Mouse (Mus musculus) CH12.LX (cell line): ENCODE data around the gene Vti1a. TPM values are rescaled to one million over a fixed set of nuclear protein-coding genes. Genes with fewer than 3 reads are reported as not detected.

Experiments used
- DNase-seq: peaks from one replicate; pipeline ENCODE4 v3.0.0-alpha.2; 2013; ENCODE audit errors: extremely low read depth
- H3K27ac ChIP-seq: 2 replicates; pipeline ENCODE4 v1.5.1; 2012; ENCODE audit warnings: low read depth, mild to moderate bottlenecking, control low read depth, moderate library complexity; ENCODE audit not compliant: insufficient read depth
- H3K27me3 ChIP-seq: replicated peaks from 2 replicates; pipeline ENCODE3; 2012; ENCODE audit warnings: inconsistent platforms
- H3K36me3 ChIP-seq, 2 experiments: replicated peaks in 1 of 2; 2 replicates each; pipeline versions ENCODE3 to v1.6.1; 2012; ENCODE audit warnings: inconsistent platforms in 1 of 2, low read length in 1 of 2, mild to moderate bottlenecking in 1 of 2, mixed read lengths in 1 of 2, moderate library complexity in 1 of 2; ENCODE audit not compliant: control insufficient read depth in 1 of 2, insufficient read depth in 1 of 2
- H3K4me1 ChIP-seq, 2 experiments: 2 replicates each; pipeline ENCODE4 v1.6.1; 2012; ENCODE audit warnings: inconsistent platforms in 1 of 2, moderate library complexity in 1 of 2; ENCODE audit not compliant: insufficient read depth in 2 of 2, control insufficient read depth in 1 of 2
- H3K4me2 ChIP-seq: 2 replicates; pipeline ENCODE4 v1.6.1; 2012; ENCODE audit warnings: low read depth, mild to moderate bottlenecking, control low read depth; ENCODE audit not compliant: poor library complexity, insufficient read depth, severe bottlenecking
- H3K4me3 ChIP-seq, 3 experiments: fragments of 150-350 bp in 1 of 3; sonication (generic) in 1 of 3; replicated peaks in 1 of 3; 2 replicates each; pipeline versions ENCODE3 to v1.5.1; 2011 to 2012; ENCODE audit warnings: low read depth in 2 of 3, low read length in 2 of 3, mild to moderate bottlenecking in 2 of 3, moderate library complexity in 2 of 3, control low read depth in 1 of 3, improper control_type of control experiment in 1 of 3, inconsistent platforms in 1 of 3, mixed read lengths in 1 of 3; ENCODE audit not compliant: poor library complexity in 1 of 3
- H3K79me2 ChIP-seq: replicated peaks from 2 replicates; pipeline ENCODE4 v1.6.1; 2012; ENCODE audit warnings: mild to moderate bottlenecking, moderate library complexity; ENCODE audit not compliant: control insufficient read depth, poor library complexity, insufficient read depth, severe bottlenecking; ENCODE audit errors: extremely low read depth
- H3K9ac ChIP-seq: 2 replicates; pipeline ENCODE4 v1.6.1; 2012; ENCODE audit warnings: low read depth, mild to moderate bottlenecking, control low read depth, moderate library complexity; ENCODE audit not compliant: insufficient read depth
- H3K9me3 ChIP-seq: replicated peaks from 2 replicates; pipeline ENCODE3; 2012; ENCODE audit warnings: low read length, inconsistent platforms, mixed read lengths
- BHLHE40 ChIP-seq: IDR thresholded peaks from 2 replicates; pipeline ENCODE4 v1.6.1; 2011; ENCODE audit warnings: mild to moderate bottlenecking, low read depth, low read length, improper control_type of control experiment
- CHD2 ChIP-seq: IDR thresholded peaks from 2 replicates; pipeline ENCODE4 v1.6.1; 2011; ENCODE audit warnings: low read length, improper control_type of control experiment
- ELF1 ChIP-seq: IDR thresholded peaks from 2 replicates; pipeline ENCODE4 v1.6.1; 2014; ENCODE audit warnings: low read depth, mild to moderate bottlenecking, inconsistent platforms, low read length, improper control_type of control experiment
- EP300 ChIP-seq: IDR thresholded peaks from 2 replicates; pipeline ENCODE4 v1.6.1; 2011; ENCODE audit warnings: low read length, improper control_type of control experiment
- ETS1 ChIP-seq: conservative IDR thresholded peaks from 2 replicates; pipeline ENCODE4 v1.6.1; 2012; ENCODE audit warnings: low read depth, mild to moderate bottlenecking, inconsistent platforms, low read length, improper control_type of control experiment, moderate library complexity
- HCFC1 ChIP-seq: IDR thresholded peaks from 2 replicates; pipeline ENCODE4 v1.6.1; 2012; ENCODE audit warnings: low read depth, mild to moderate bottlenecking, inconsistent platforms, low read length, improper control_type of control experiment
- IRF4 ChIP-seq: IDR thresholded peaks from 2 replicates; pipeline ENCODE4 v1.6.1; 2014; ENCODE audit warnings: low read depth, mild to moderate bottlenecking, inconsistent platforms, low read length, improper control_type of control experiment
- JUN ChIP-seq: IDR thresholded peaks from 2 replicates; pipeline ENCODE4 v1.6.1; 2011; ENCODE audit warnings: low read depth, mild to moderate bottlenecking, low read length, improper control_type of control experiment, moderate library complexity; ENCODE audit not compliant: insufficient read depth
- JUND ChIP-seq: conservative IDR thresholded peaks from 2 replicates; pipeline ENCODE4 v1.6.1; 2011; ENCODE audit warnings: low read depth, low read length, improper control_type of control experiment
- MAFK ChIP-seq: IDR thresholded peaks from 2 replicates; pipeline ENCODE4 v1.6.1; 2011; ENCODE audit warnings: low read length, improper control_type of control experiment; ENCODE audit not compliant: insufficient replicate concordance
- MEF2A ChIP-seq: IDR thresholded peaks from 2 replicates; pipeline ENCODE4 v1.6.1; 2014; ENCODE audit warnings: low read depth, mild to moderate bottlenecking, inconsistent platforms, low read length, improper control_type of control experiment, borderline replicate concordance
- MXI1 ChIP-seq: IDR thresholded peaks from 2 replicates; pipeline ENCODE4 v1.6.1; 2011; ENCODE audit warnings: mild to moderate bottlenecking, low read depth, low read length, improper control_type of control experiment
- POLR2A ChIP-seq: IDR thresholded peaks from 2 replicates; pipeline ENCODE4 v1.6.1; 2011; ENCODE audit warnings: low read depth, mild to moderate bottlenecking, improper control_type of control experiment, low read length
- RAD21 ChIP-seq: IDR thresholded peaks from 2 replicates; pipeline ENCODE4 v1.6.1; 2011; ENCODE audit warnings: low read depth, mild to moderate bottlenecking, low read length, improper control_type of control experiment, moderate library complexity
- TCF12 ChIP-seq: IDR thresholded peaks from 2 replicates; pipeline ENCODE4 v1.6.1; 2014; ENCODE audit warnings: low read depth, mild to moderate bottlenecking, inconsistent platforms, low read length, improper control_type of control experiment
- UBTF ChIP-seq: IDR thresholded peaks from 2 replicates; pipeline ENCODE4 v1.6.1; 2012; ENCODE audit warnings: low read depth, mild to moderate bottlenecking, inconsistent platforms, low read length, improper control_type of control experiment, moderate library complexity
- USF2 ChIP-seq: conservative IDR thresholded peaks from 2 replicates; pipeline ENCODE4 v1.6.1; 2011; ENCODE audit warnings: low read depth, low read length, improper control_type of control experiment
- ZC3H11A ChIP-seq: IDR thresholded peaks from 2 replicates; pipeline ENCODE4 v1.6.1; 2012; ENCODE audit warnings: low read depth, mild to moderate bottlenecking, inconsistent platforms, low read length, improper control_type of control experiment
- ZMIZ1 ChIP-seq: IDR thresholded peaks from 2 replicates; pipeline ENCODE4 v1.6.1; 2012; ENCODE audit warnings: low read depth, mild to moderate bottlenecking, inconsistent platforms, low read length, improper control_type of control experiment
- ZNF384 ChIP-seq: IDR thresholded peaks from 2 replicates; pipeline ENCODE4 v1.6.1; 2012; ENCODE audit warnings: low read depth, low read length, improper control_type of control experiment, inconsistent platforms
- dilution Hi-C: fragments of 300-500 bp; cut with MboI; formaldehyde crosslinking; loops from 2 replicates; pipeline ENCODE4 v1.14.3; 2020; ENCODE audit warnings: low sequenced_read_pairs; ENCODE audit not compliant: extremely low pct_unique_long_range_greater_than_20kb, extremely low pct_ligation_motif_present
- in situ Hi-C: fragments of 300-500 bp; cut with MboI; formaldehyde crosslinking; loops from 3 replicates; pipeline ENCODE4 v1.14.3; 2019; ENCODE audit warnings: low sequenced_read_pairs, low pct_ligation_motif_present, low pct_unique_long_range_greater_than_20kb, mixed read lengths
- polyA plus RNA-seq: library from polyadenylated mRNA; unstranded; fragments of >175 nt; gene quantifications from 2 replicates; pipeline ENCODE4 v1.2.1, GENCODE M21; 2012; ENCODE audit warnings: low read depth; ENCODE audit not compliant: insufficient read length
- total RNA-seq, 2 experiments: library from RNA; depleted of rRNA; stranded (reverse); fragments of 300-350 nt in 1 of 2; fragments of >200 nt in 1 of 2; gene quantifications; 2 replicates each; pipeline ENCODE4 v1.2.3; 2012 to 2014

Vti1a gene
- total and polyA plus RNA-seq, 3 experiments, result 22.3 to 27.6 (median 23.5) TPM

DNA sequence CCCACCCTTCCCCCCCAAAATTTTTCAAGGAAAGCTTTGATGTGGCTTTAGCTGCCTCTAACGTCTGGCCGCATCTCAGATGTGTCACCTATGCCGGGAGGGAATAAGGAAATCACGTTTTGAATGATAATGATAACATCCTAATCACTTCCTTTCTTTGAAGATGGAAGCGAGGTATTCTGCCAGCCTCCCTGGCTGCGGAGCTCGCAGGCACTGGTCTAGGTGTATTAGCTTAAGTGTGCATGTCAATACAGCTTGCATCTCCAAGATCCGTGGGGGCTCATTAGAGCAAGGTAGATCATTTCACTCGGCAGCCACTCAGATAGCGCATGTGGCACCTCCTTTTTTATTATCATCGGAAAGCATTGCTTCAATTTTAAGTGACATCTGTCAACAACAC is 74.2 kb downstream of the Vti1a start:
- Histone ChIP-seq H3K27ac (no peak overlapping the region), H3K9me3 (no peaks in the 10 kb centered on the region), H3K27me3 (no peaks in the 10 kb centered on the region), H3K36me3 (peaks cover 6 to 38% of the 10 kb centered on the region in 2 experiments), H3K4me3 (no peak overlapping the region), H3K4me2 (no peak overlapping the region), H3K79me2 (no peaks in the 10 kb centered on the region)
- in situ Hi-C loops (no loop called here), dilution Hi-C loops (no loop called here)
- no peak for DNase-seq
- no peak for TF ChIP-seq POLR2A
- no peak for TF ChIP-seq UBTF
- TF ChIP-seq CHD2, result no peak
- TF ChIP-seq EP300, result no peak
- no peak for TF ChIP-seq ETS1
- no peak for TF ChIP-seq ZNF384
- TF ChIP-seq JUND, result no peak
- no peak for TF ChIP-seq RAD21
- no peak for TF ChIP-seq HCFC1
- TF ChIP-seq TCF12, result no peak
- TF ChIP-seq IRF4, result no peak
- TF ChIP-seq, all 38 proteins: peak for 0
- H3K4me1 ChIP-seq, result no peaks in the 10 kb centered on the region
- H3K9ac ChIP-seq, result no peak overlapping the region

DNA sequence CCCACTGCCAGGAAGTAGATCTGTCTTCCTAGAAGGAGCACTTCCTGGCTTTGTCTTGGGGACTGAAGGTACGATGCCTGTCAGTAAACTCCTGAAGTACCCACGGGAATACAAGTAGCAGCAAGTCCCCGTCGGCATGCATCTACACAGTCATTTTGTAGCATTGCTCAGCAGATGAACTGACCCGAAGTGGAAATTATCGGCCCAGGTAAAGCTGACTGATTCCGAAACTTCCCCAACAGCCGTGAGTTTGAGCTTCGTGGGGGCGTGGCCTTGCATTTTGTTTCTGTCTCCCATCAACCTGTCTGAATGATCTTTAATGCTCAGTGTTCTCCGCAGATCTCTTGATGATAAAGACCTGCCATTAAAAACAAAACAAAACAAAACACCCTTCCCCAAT is 85.5 kb downstream of the Vti1a start:
- dilution Hi-C loops (no loop called here), in situ Hi-C loops (no loop called here)
- no peaks in the 10 kb centered on the region for H3K79me2 ChIP-seq
- H3K9ac ChIP-seq, result 0 out of 2 replicates have a peak overlapping the region, but pooled peaks have one; percentile 35
- DNase-seq, result peak; percentile 80
- peak overlapping the region; percentile 94 for H3K4me2 ChIP-seq
- no peak overlapping the region for H3K27ac ChIP-seq
- no peaks in the 10 kb centered on the region for H3K9me3 ChIP-seq
- TF ChIP-seq ZC3H11A, result no peak
- TF ChIP-seq ZMIZ1, result no peak
- TF ChIP-seq USF2, result no peak
- TF ChIP-seq TCF12, result peak; percentile 59; the same call in 1 of the 2 replicates
- TF ChIP-seq JUND, result peak; percentile 93
- TF ChIP-seq MAFK, result no peak
- no peak for TF ChIP-seq POLR2A
- TF ChIP-seq MEF2A, result peak; percentile 34; the same call in 1 of the 2 replicates
- TF ChIP-seq IRF4, result peak; percentile 96
- peak; percentile 65 for TF ChIP-seq BHLHE40
- peak; percentile 66 for TF ChIP-seq ELF1
- TF ChIP-seq JUN, result peak; percentile 81
- TF ChIP-seq CHD2, result 0 out of 2 replicates have a peak, but pooled peaks have one; percentile 29
- no peak for TF ChIP-seq HCFC1
- no peak for TF ChIP-seq RAD21
- 0 out of 2 replicates have a peak, but pooled peaks have one; percentile 26 for TF ChIP-seq MXI1
- peak; percentile 71 for TF ChIP-seq ETS1
- TF ChIP-seq EP300, result peak; percentile 83
- TF ChIP-seq, all 38 proteins: peak for 11
- Histone ChIP-seq H3K27me3 (no peaks in the 10 kb centered on the region), H3K4me1 (peaks cover 13 to 25% of the 10 kb centered on the region in 2 experiments), H3K36me3 (peaks cover 7 to 33% of the 10 kb centered on the region in 2 experiments), H3K4me3 (peak overlapping the region in 1 of 3 experiments; percentile 29)
